Mouse (Mus musculus) gastrocnemius, postnatal 14 days (tissue): ENCODE measurements around the gene Mrps6. TPM values are rescaled to one million over a fixed set of nuclear protein-coding genes. Genes with fewer than 3 reads are reported as not detected.
A peak's percentile ranks its signal among the peaks of the same experiment; 100 is the strongest.

Experiments used
- DNase-seq: peaks from one replicate; pipeline ENCODE4 v3.0.0; 2021; ENCODE audit warnings: mixed read lengths
- intact Hi-C: fragments of 180-260 bp; cut with DNase I; formaldehyde crosslinking; loops from one replicate; pipeline ENCODE4 v1.15.1; 2025; ENCODE audit warnings: low total_unique reads
- total RNA-seq, 2 experiments: library from RNA; stranded (reverse); gene quantifications; 2 replicates each; pipeline ENCODE4 v1.2.3; 2021

Mrps6 gene
- total RNA-seq, 2 experiments from 2014 or later: 16.9 to 18.7 TPM

DNA sequence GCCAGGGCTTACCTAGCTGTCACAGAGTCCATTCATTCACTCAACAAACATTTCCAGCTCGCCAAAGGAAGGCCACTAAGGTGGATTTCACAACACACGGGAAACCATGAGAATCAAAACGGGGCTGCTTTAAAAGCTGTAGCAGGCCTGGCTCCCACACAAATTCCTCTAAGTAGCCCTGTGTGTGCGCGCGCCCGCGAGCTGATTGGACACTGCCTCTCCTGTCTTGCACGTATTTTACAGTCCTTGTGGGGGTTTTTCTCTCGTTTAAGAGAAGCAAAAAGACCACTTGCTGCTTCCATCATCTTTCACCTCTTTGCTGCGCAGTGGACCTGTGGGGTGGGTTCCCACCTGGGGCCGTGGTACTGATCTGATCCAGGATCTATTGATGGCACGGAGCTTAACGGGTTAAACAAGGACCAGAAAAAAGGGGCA is 100.0 kb downstream of the Mrps6 start:
- no peak for DNase-seq
- intact Hi-C loops: no loop called here

DNA sequence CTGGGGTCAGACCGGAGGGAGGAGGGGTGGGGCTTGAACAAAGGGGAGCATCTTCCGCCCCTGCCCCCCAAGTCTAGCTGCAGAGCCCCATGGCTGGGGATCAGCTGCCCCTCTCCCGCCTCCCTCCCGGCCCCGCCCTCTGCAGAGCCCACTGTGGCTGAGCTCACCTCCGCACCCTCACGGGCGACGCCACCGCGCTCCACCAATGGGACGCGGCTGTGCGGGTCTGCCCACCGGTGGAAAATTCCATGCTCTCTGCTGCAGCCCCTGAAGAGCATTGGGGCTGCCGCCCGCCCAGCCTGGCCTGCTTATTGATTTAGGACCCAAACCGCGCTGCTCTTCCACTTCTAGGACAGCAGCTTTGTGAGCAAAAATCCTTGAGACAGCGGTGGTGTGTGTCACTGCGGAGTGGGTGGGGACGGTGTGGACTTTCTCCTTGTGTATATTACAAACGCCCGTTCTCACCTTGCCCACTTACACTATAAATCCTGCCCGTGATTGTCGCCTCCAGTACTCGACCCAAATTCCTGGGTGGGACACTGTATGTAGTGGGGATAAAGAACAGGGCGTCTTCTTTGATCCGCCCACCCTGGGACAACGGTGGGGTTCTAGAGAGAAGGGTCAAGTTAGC is 100.5 kb downstream of the Mrps6 start:
- DNase-seq: peak; percentile 38
- intact Hi-C loops: no loop called here

DNA sequence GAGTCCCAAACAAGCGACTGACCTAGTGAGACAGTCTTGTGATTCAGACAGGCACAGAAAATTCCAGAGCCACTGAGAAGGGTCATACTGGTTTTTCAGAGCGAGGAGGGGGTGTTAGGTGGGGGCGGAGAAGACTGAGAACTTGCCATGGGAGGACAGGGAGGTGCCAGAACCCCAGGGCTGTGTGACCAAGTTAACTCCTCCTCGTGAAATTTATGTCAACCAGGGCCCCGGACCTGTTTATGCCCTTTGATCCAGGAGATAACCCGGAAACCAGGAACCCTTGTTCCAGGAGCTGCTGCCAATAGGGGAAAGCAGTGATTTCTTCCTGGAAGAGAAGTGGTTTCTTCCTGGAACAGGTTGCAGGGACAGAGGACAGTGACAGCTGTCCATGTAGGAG is 101.0 kb downstream of the Mrps6 start:
- DNase-seq: no peak
- intact Hi-C loops: no loop called here

Other genes starting within 250 kb of the Mrps6 start
- gene Gm49711, start within 50 bp of the Mrps6 start, total RNA-seq: not detected
- 1 to 10 TPM; 3.3 TPM for gene Slc5a3, start 52 bp downstream of the Mrps6 start, total RNA-seq
- gene Kcne2, start 234.1 kb downstream of the Mrps6 start, total RNA-seq: not detected
- 10 to 100 TPM; 52.0 to 65.5 TPM for gene Smim11, start 243.0 kb downstream of the Mrps6 start, total RNA-seq